Mouse (Mus musculus) C2C12 (cell line): ENCODE results near the gene Kcnk13.

ENCODE experiments used
- CTCF ChIP-seq: IDR thresholded peaks from one replicate; pipeline ENCODE4 v1.5.1; 2011; ENCODE audit not compliant: control insufficient read depth, insufficient read depth, insufficient read length
- USF1 ChIP-seq: IDR thresholded peaks from one replicate; pipeline ENCODE4 v1.6.1; 2011; ENCODE audit warnings: low read depth, mild to moderate bottlenecking, control low read depth, moderate library complexity

DNA sequence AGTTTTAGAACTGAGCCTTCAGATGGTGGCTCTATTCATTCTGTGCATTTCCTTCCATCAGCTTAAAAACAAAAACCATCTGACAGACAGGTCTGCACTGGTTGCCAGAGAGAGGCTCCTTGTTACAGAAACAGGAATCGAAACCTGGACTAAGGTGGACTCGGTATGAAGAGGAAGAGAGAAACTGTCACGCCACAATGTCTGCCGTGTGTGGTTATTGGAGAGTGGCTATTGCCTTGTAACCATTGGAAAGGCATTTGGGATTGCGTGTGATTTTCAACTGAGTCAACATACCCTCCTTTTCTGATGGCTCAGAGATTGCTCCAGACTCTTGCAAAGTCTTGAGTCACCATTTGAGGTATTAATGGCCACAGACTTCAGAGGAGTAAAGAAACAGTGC, 22.5 kb downstream of the Kcnk13 start:
- TF ChIP-seq CTCF (no peak), USF1 (no peak)
